Mouse (Mus musculus): ENCODE data around the gene Letmd1. TPM values are rescaled to one million over a fixed set of nuclear protein-coding genes. Genes with fewer than 3 reads are reported as not detected.

Letmd1 gene
- polyA plus RNA-seq, 1 experiment from 2014 or later, result 62.5 TPM

Other genes starting within 250 kb of the Letmd1 start
- 14.6 TPM in 2 replicates for gene Atf1, start 241.2 kb upstream of the Letmd1 start, polyA plus RNA-seq (2014; fragmentation: Nextera tagmentation; extraction: Ambion mirVana)
- not detected in 2 replicates for gene Tmprss12, start 188.2 kb upstream of the Letmd1 start, polyA plus RNA-seq (2014; fragmentation: Nextera tagmentation; extraction: Ambion mirVana)
- gene Mettl7a1, start 164.9 kb upstream of the Letmd1 start, polyA plus RNA-seq (2014; fragmentation: Nextera tagmentation; extraction: Ambion mirVana), result 2.8 and 3.6 TPM in 2 replicates
- gene Mettl7a3, start 134.1 kb upstream of the Letmd1 start, polyA plus RNA-seq (2014; fragmentation: Nextera tagmentation; extraction: Ambion mirVana), result 0.17 and 1.2 TPM in 2 replicates
- 0.42 and 1.2 TPM in 2 replicates for gene Methig1, start 115.9 kb upstream of the Letmd1 start, polyA plus RNA-seq (2014; fragmentation: Nextera tagmentation; extraction: Ambion mirVana)
- not detected in 2 replicates for gene Mettl7a2, start 115.8 kb upstream of the Letmd1 start, polyA plus RNA-seq (2014; fragmentation: Nextera tagmentation; extraction: Ambion mirVana)
- gene Higd1c, start 104.5 kb upstream of the Letmd1 start, polyA plus RNA-seq (2014; fragmentation: Nextera tagmentation; extraction: Ambion mirVana), result 1.8 TPM in 1 of 2 replicates, not detected in the other
- not detected in 2 replicates for gene Gm5475, start 46.9 kb upstream of the Letmd1 start, polyA plus RNA-seq (2014; fragmentation: Nextera tagmentation; extraction: Ambion mirVana)
- 20.5 and 21.4 TPM in 2 replicates for gene Slc11a2, start 44.0 kb upstream of the Letmd1 start, polyA plus RNA-seq (2014; fragmentation: Nextera tagmentation; extraction: Ambion mirVana)
- gene Csrnp2, start 26.5 kb downstream of the Letmd1 start, polyA plus RNA-seq (2014; fragmentation: Nextera tagmentation; extraction: Ambion mirVana), result 43.0 and 50.0 TPM in 2 replicates
- 32.0 and 33.4 TPM in 2 replicates for gene Tfcp2, start 83.0 kb downstream of the Letmd1 start, polyA plus RNA-seq (2014; fragmentation: Nextera tagmentation; extraction: Ambion mirVana)
- 47.6 and 49.7 TPM in 2 replicates for gene Pou6f1, start 131.0 kb downstream of the Letmd1 start, polyA plus RNA-seq (2014; fragmentation: Nextera tagmentation; extraction: Ambion mirVana)
- gene Dazap2, start 146.3 kb downstream of the Letmd1 start, polyA plus RNA-seq (2014; fragmentation: Nextera tagmentation; extraction: Ambion mirVana), result 138 and 142 TPM in 2 replicates
- gene Smagp, start 167.9 kb downstream of the Letmd1 start, polyA plus RNA-seq (2014; fragmentation: Nextera tagmentation; extraction: Ambion mirVana), result 1.7 and 3.8 TPM in 2 replicates
- 1.4 and 2.9 TPM in 2 replicates for gene Bin2, start 200.5 kb downstream of the Letmd1 start, polyA plus RNA-seq (2014; fragmentation: Nextera tagmentation; extraction: Ambion mirVana)
- 1.7 and 1.9 TPM in 2 replicates for gene Cela1, start 218.9 kb downstream of the Letmd1 start, polyA plus RNA-seq (2014; fragmentation: Nextera tagmentation; extraction: Ambion mirVana)